Mouse (Mus musculus) stomach, postnatal 0 days (tissue): Measurements from ENCODE around the gene Slc4a1.

Experiments
- CTCF ChIP-seq: IDR thresholded peaks from 2 replicates; pipeline ENCODE4 v1.5.1; 2016; ENCODE audit warnings: antibody characterized with exemption, low read depth, mild to moderate bottlenecking, moderate library complexity
- EP300 ChIP-seq: optimal IDR thresholded peaks from 2 replicates; pipeline ENCODE3; 2016; ENCODE audit warnings: antibody characterized with exemption

DNA sequence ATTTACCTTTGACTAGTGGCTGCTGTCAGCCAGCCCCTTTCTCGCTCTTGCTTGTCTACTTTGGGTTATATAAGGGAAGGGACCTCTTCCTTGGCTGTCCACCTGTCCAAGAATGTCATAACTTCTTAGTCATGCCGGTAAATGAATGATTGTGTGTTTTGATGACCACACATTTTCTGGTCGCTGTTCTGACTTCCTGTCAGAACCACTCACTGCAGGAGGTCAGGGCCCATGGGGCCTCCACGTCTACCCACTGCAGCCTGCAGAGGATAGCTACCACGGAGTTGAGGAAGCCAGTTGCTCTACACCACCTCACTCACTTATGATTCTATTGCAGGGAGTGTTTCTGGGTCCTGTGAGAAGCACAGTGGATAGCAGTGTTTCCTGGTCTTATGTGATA lies 20.1 kb upstream of the Slc4a1 start:
- TF ChIP-seq CTCF: no peak
- no peak for TF ChIP-seq EP300
